ENCODE assay signal across 12 mouse cellular contexts in genomic region chr19:17372701-17373100, GRCm38 (mm10). TPM values are rescaled to one million over a fixed set of nuclear protein-coding genes. Genes with fewer than 3 reads are reported as not detected.
DNase-seq lines count a peak whose midpoint lies in the region; ATAC-seq and TF ChIP-seq lines count a peak whose summit lies in the region.
"Had no signal": no experiment of that assay in that cellular context is flagged by ENCODE, and none has a peak within 500 bp of the region (broad histone marks: within the 10 kb centered on the region; RNA-seq: fewer than 3 reads in every experiment).

Gene Gcnt1, minus strand, starts transcription at chr19:17372844.

- H3K27ac ChIP-seq in ES-E14 (ENCODE audit: insufficient read depth, low read depth, low read length, poor library complexity, severe bottlenecking): no peak within 1 kb of the TSS
- H3K27ac ChIP-seq in bone marrow macrophage, adult 2 months (ENCODE audit: insufficient read depth, low read depth, low read length): no peak within 1 kb of the TSS
- no peak within 1 kb of the TSS for H3K27ac ChIP-seq in liver, embryonic 15.5 days (replicated peaks)
- no peak within 1 kb of the TSS for H3K27ac ChIP-seq in intestine, embryonic 16.5 days (ENCODE audit: low read length)
- H3K27ac ChIP-seq: left cerebral cortex, adult 2 months had no signal

- no peak for ATAC-seq in hematopoietic stem cell, adult 5-6 weeks (replicated peaks in 1 of 2; ENCODE audit: insufficient read depth in 1 of 2, low FRiP score in 2 of 2, low TSS enrichment in 1 of 2, low read depth in 1 of 2, poor library complexity in 2 of 2, severe bottlenecking in 2 of 2)
- ATAC-seq in liver, embryonic 15.5 days (ENCODE audit: insufficient read depth): no peak
- ATAC-seq in intestine, embryonic 16.5 days: no peak
- ATAC-seq: hindbrain, embryonic 16.5 days had no signal

- TF ChIP-seq CTCF in bone marrow macrophage, adult 2 months (IDR thresholded peaks at IDR 0.05; ENCODE audit: low read depth, low read length): no peak

- H3K27me3 ChIP-seq in liver, embryonic 15.5 days: no peaks in the 10 kb centered on the region
- H3K27me3 ChIP-seq in intestine, embryonic 16.5 days (replicated peaks; ENCODE audit: control insufficient read depth, insufficient read depth, low read length): no peaks in the 10 kb centered on the region

- TF ChIP-seq POLR2A in bone marrow macrophage, adult 2 months (IDR thresholded peaks at IDR 0.05; ENCODE audit: borderline replicate concordance, low read depth, low read length): no peak

- no peak for DNase-seq in ES-E14 (ENCODE audit: low read depth, low spot score)
- DNase-seq in left cerebral cortex, postnatal 36 days (ENCODE audit: low spot score in 2 of 2): no peak
- no peak for DNase-seq in layer of hippocampus, postnatal 36 days
- DNase-seq: lung, adult 2 months; thymus, postnatal 14 days had no signal

- H3K4me1 ChIP-seq in ES-E14 (ENCODE audit: control insufficient read depth in 2 of 2, insufficient read depth in 2 of 2, low read length in 2 of 2, poor library complexity in 1 of 2): 0 out of 4 replicates have a peak, but pooled peaks cover 0 to 2% of the 10 kb centered on the region in 2 experiments
- H3K4me1 ChIP-seq in bone marrow macrophage, adult 2 months (ENCODE audit: control insufficient read depth, insufficient read depth, low read length): no peaks in the 10 kb centered on the region
- H3K4me1 ChIP-seq in liver, embryonic 15.5 days (replicated peaks): peaks cover 8% of the 10 kb centered on the region; the same call in 1 of the 2 replicates
- no peaks in the 10 kb centered on the region for H3K4me1 ChIP-seq in intestine, embryonic 16.5 days (ENCODE audit: control insufficient read depth, insufficient read depth, low read length)

- in situ Hi-C loops in ES-E14 (cut with MboI; ENCODE audit: low sequenced_read_pairs in 2 of 2, unreplicated experiment in 2 of 2): no loop called here

- H3K4me2 ChIP-seq in liver, embryonic 15.5 days: no peak within 1 kb of the TSS
- H3K4me2 ChIP-seq in intestine, embryonic 16.5 days (ENCODE audit: low read depth, low read length): no peak within 1 kb of the TSS
- H3K4me2 ChIP-seq: midbrain, embryonic 11.5 days had no signal

- no peaks in the 10 kb centered on the region for H3K36me3 ChIP-seq in ES-E14 (ENCODE audit: control insufficient read depth, insufficient read depth, low read length, poor library complexity, severe bottlenecking)
- no peaks in the 10 kb centered on the region for H3K36me3 ChIP-seq in liver, embryonic 15.5 days (replicated peaks)
- no peaks in the 10 kb centered on the region for H3K36me3 ChIP-seq in intestine, embryonic 16.5 days (ENCODE audit: control insufficient read depth, insufficient read depth, low read length)

- H3K9me3 ChIP-seq in ES-E14 (ENCODE audit: control insufficient read depth, insufficient read depth, low read depth, low read length): no peaks in the 10 kb centered on the region
- H3K9me3 ChIP-seq in liver, embryonic 15.5 days (replicated peaks): no peaks in the 10 kb centered on the region
- no peaks in the 10 kb centered on the region for H3K9me3 ChIP-seq in intestine, embryonic 16.5 days (ENCODE audit: control insufficient read depth, low read length)

- H3K9ac ChIP-seq in ES-E14 (ENCODE audit: insufficient read depth, low read depth, low read length, poor library complexity, severe bottlenecking): no peak within 1 kb of the TSS
- H3K9ac ChIP-seq in liver, embryonic 15.5 days: no peak within 1 kb of the TSS
- H3K9ac ChIP-seq in intestine, embryonic 16.5 days (ENCODE audit: low read depth, low read length): no peak within 1 kb of the TSS

- intact Hi-C loops in left cerebral cortex, postnatal 36 days (cut with DNase I): no loop called here

- 62% methylated on average over 3 of the region's 3 CpGs for WGBS in liver, embryonic 15.5 days (ENCODE audit: insufficient replicate concordance)
- 73% methylated on average over 3 of the region's 3 CpGs for WGBS in intestine, embryonic 16.5 days

- H3K4me3 ChIP-seq in ES-E14 (ENCODE audit: insufficient read depth in 1 of 2, low read depth in 1 of 2, low read length in 2 of 2, poor library complexity in 1 of 2, severe bottlenecking in 1 of 2): no peak within 1 kb of the TSS
- no peak within 1 kb of the TSS for H3K4me3 ChIP-seq in bone marrow macrophage, adult 2 months (ENCODE audit: insufficient read depth, low read length)
- H3K4me3 ChIP-seq in liver, embryonic 15.5 days (replicated peaks): no peak within 1 kb of the TSS
- H3K4me3 ChIP-seq in intestine, embryonic 16.5 days (ENCODE audit: low read length): no peak within 1 kb of the TSS
- H3K4me3 ChIP-seq: left cerebral cortex, adult 2 months had no signal

TF ChIP-seq in ES-E14, 5 proteins besides CTCF, POLR2A, EP300 and RAD21:
- TF ChIP-seq MAFK (IDR thresholded peaks at IDR 0.05; ENCODE audit: insufficient read depth, low read depth, low read length): no peak
- no peak for TF ChIP-seq ZC3H11A (IDR thresholded peaks at IDR 0.05; ENCODE audit: borderline replicate concordance, low read depth, low read length)
- TF ChIP-seq CHD2 (IDR thresholded peaks at IDR 0.05; ENCODE audit: low read depth, low read length): no peak
- TF ChIP-seq HCFC1 (IDR thresholded peaks at IDR 0.05; ENCODE audit: borderline replicate concordance, insufficient read depth, low read length): no peak
- TF ChIP-seq ZNF384 (IDR thresholded peaks at IDR 0.05; ENCODE audit: low read depth, low read length): no peak

RNA-seq across cellular contexts. Expression of gene Gcnt1, which starts in this region (rescaled TPM):
- 18.7 and 24.1 TPM in 2 replicates for total RNA-seq in ES-E14 (2012; rRNA removed)
- polyA plus RNA-seq in bone marrow macrophage, adult 2 months (2012; ENCODE audit: insufficient read depth, insufficient read length, missing spikeins): 73.9 and 75.2 TPM in 2 replicates
- 30.8 and 38.0 TPM in 2 replicates for total RNA-seq in hematopoietic stem cell, adult 5-6 weeks (2017)
- polyA plus RNA-seq in liver, embryonic 15.5 days (2015; fragmentation: Nextera tagmentation; extraction: Ambion mirVana): 18.5 and 19.0 TPM in 2 replicates
- total RNA-seq in left cerebral cortex, postnatal 36 days (2021): 1 to 10 TPM; 2.0 to 2.2 TPM
- polyA plus RNA-seq in intestine, embryonic 16.5 days (2015; fragmentation: Nextera tagmentation; extraction: Ambion mirVana): 3.5 and 3.8 TPM in 2 replicates
- 1 to 10 TPM; 3.1 to 3.2 TPM for total RNA-seq in layer of hippocampus, postnatal 36 days (2021)
